Mouse (Mus musculus): ENCODE results near the gene Fgg.

Fgg gene

GRCm38 (mm10) chr3:83025475-83026301 is 18.2 kb downstream of the Fgg start, which contains the start of gene Fga:
TSS of gene Fga (plus strand) at chr3:83026076.
- no peak for DNase-seq (ENCODE audit: low spot score)

GRCm38 (mm10) chr3:83027546-83028251 is 20.2 kb downstream of the Fgg start:
- no peak for DNase-seq (ENCODE audit: low spot score)

- no peak for DNase-seq (ENCODE audit: low spot score)
Observed at GRCm38 (mm10) chr3:83030331-83030730, 22.8 kb downstream of the Fgg start.

- peak; percentile 3 for DNase-seq (ENCODE audit: low spot score)
Observed at GRCm38 (mm10) chr3:83032746-83033308, 25.3 kb downstream of the Fgg start.

GRCm38 (mm10) chr3:83033801-83034200 is 26.3 kb downstream of the Fgg start:
- no peak for DNase-seq (ENCODE audit: low spot score)

GRCm38 (mm10) chr3:83038865-83039264 is 31.3 kb downstream of the Fgg start:
- no peak for DNase-seq (ENCODE audit: low spot score)

GRCm38 (mm10) chr3:83039666-83040065 is 32.1 kb downstream of the Fgg start:
- no peak for DNase-seq (ENCODE audit: low spot score)

- DNase-seq (ENCODE audit: low spot score), result no peak
Observed at GRCm38 (mm10) chr3:83042451-83042850, 34.9 kb downstream of the Fgg start.

GRCm38 (mm10) chr3:83046649-83047048 is 39.1 kb downstream of the Fgg start:
- DNase-seq (ENCODE audit: low spot score), result no peak

- DNase-seq (ENCODE audit: low spot score), result no peak
Observed at GRCm38 (mm10) chr3:83049680-83050079, 42.2 kb downstream of the Fgg start, which contains the start of gene Fgb. TSS of gene Fgb (minus strand) at chr3:83049863.

- no peak for DNase-seq (ENCODE audit: low spot score)
Observed at GRCm38 (mm10) chr3:83050661-83051060, 43.1 kb downstream of the Fgg start.

GRCm38 (mm10) chr3:83052102-83052501 is 44.6 kb downstream of the Fgg start:
- no peak for DNase-seq (ENCODE audit: low spot score)

- no peak for DNase-seq (ENCODE audit: low spot score)
Observed at GRCm38 (mm10) chr3:83053126-83053525, 45.6 kb downstream of the Fgg start.

GRCm38 (mm10) chr3:83053758-83054157 is 46.2 kb downstream of the Fgg start:
- DNase-seq (ENCODE audit: low spot score), result peak; percentile 69

- no peak for DNase-seq (ENCODE audit: low spot score)
Observed at GRCm38 (mm10) chr3:83054759-83055158, 47.2 kb downstream of the Fgg start.

- peak; percentile 98 for DNase-seq (ENCODE audit: low spot score)
Observed at GRCm38 (mm10) chr3:83055281-83056038, 47.9 kb downstream of the Fgg start, which contains the start of gene Plrg1. TSS of gene Plrg1 (plus strand) at chr3:83055522.

- DNase-seq (ENCODE audit: low spot score), result no peak
Observed at GRCm38 (mm10) chr3:83057046-83057445, 49.5 kb downstream of the Fgg start.

All from retina, embryonic 14.5 days (tissue).